Comparison of ENCODE assay signal across 19 mouse cellular contexts in genomic region chrX:93377285-93377972, GRCm38 (mm10).
DNase-seq lines count a peak whose midpoint lies in the region; ATAC-seq lines count a peak whose summit lies in the region.
"Had no signal": no experiment of that assay in that cellular context is flagged by ENCODE, and none has a peak within 500 bp of the region (broad histone marks: within the 10 kb centered on the region; RNA-seq: fewer than 3 reads in every experiment).

No protein-coding gene starts in this region.

- no peak overlapping the region for H3K9ac ChIP-seq in forebrain, embryonic 11.5 days (ENCODE audit: low read length)
- no peak overlapping the region for H3K9ac ChIP-seq in forebrain, embryonic 12.5 days
- H3K9ac ChIP-seq in forebrain, embryonic 15.5 days (replicated peaks) = no peak overlapping the region
- H3K9ac ChIP-seq: hindbrain, embryonic 12.5 days; hindbrain, embryonic 15.5 days had no signal

- 65% methylated on average over 9 of the region's 9 CpGs for WGBS in forebrain, embryonic 11.5 days
- WGBS in forebrain, embryonic 10.5 days = 75% methylated on average over 9 of the region's 9 CpGs
- WGBS in forebrain, embryonic 12.5 days = 55% methylated on average over 9 of the region's 9 CpGs
- 39% methylated on average over 9 of the region's 9 CpGs for WGBS in forebrain, embryonic 15.5 days

- no peaks in the 10 kb centered on the region for H3K9me3 ChIP-seq in forebrain, embryonic 11.5 days (ENCODE audit: control insufficient read depth, low read length)
- no peaks in the 10 kb centered on the region for H3K9me3 ChIP-seq in forebrain, embryonic 10.5 days
- H3K9me3 ChIP-seq in forebrain, embryonic 12.5 days = no peaks in the 10 kb centered on the region
- H3K9me3 ChIP-seq in forebrain, embryonic 15.5 days = no peaks in the 10 kb centered on the region
- H3K9me3 ChIP-seq: heart, embryonic 10.5 days; hindbrain, embryonic 12.5 days; hindbrain, embryonic 15.5 days had no signal

- no peaks in the 10 kb centered on the region for H3K36me3 ChIP-seq in forebrain, embryonic 11.5 days (ENCODE audit: control insufficient read depth, insufficient read depth, low read length)
- no peaks in the 10 kb centered on the region for H3K36me3 ChIP-seq in forebrain, embryonic 10.5 days (replicated peaks)
- H3K36me3 ChIP-seq in forebrain, embryonic 12.5 days (replicated peaks) = no peaks in the 10 kb centered on the region
- no peaks in the 10 kb centered on the region for H3K36me3 ChIP-seq in forebrain, embryonic 15.5 days
- H3K36me3 ChIP-seq: heart, embryonic 10.5 days; hindbrain, embryonic 12.5 days; hindbrain, embryonic 15.5 days had no signal

- no peak overlapping the region for H3K27ac ChIP-seq in forebrain, embryonic 11.5 days (ENCODE audit: low read depth, low read length)
- no peak overlapping the region for H3K27ac ChIP-seq in forebrain, embryonic 10.5 days
- H3K27ac ChIP-seq in forebrain, embryonic 12.5 days = no peak overlapping the region
- H3K27ac ChIP-seq in forebrain, embryonic 15.5 days (replicated peaks) = no peak overlapping the region
- H3K27ac ChIP-seq: heart, embryonic 10.5 days; hindbrain, embryonic 12.5 days; hindbrain, embryonic 15.5 days had no signal

- H3K4me2 ChIP-seq in forebrain, embryonic 11.5 days (ENCODE audit: low read depth, low read length, severe bottlenecking) = no peak overlapping the region
- no peak overlapping the region for H3K4me2 ChIP-seq in forebrain, embryonic 12.5 days
- no peak overlapping the region for H3K4me2 ChIP-seq in forebrain, embryonic 15.5 days (replicated peaks)
- H3K4me2 ChIP-seq: hindbrain, embryonic 12.5 days; hindbrain, embryonic 15.5 days had no signal

- H3K27me3 ChIP-seq in forebrain, embryonic 11.5 days (ENCODE audit: control insufficient read depth, insufficient read depth, low read length) = no peaks in the 10 kb centered on the region
- H3K27me3 ChIP-seq in forebrain, embryonic 10.5 days (ENCODE audit: poor library complexity, severe bottlenecking) = peaks cover 30% of the 10 kb centered on the region
- no peaks in the 10 kb centered on the region for H3K27me3 ChIP-seq in forebrain, embryonic 12.5 days
- no peaks in the 10 kb centered on the region for H3K27me3 ChIP-seq in forebrain, embryonic 15.5 days
- H3K27me3 ChIP-seq: hindbrain, embryonic 12.5 days; hindbrain, embryonic 15.5 days had no signal

- DNase-seq in forebrain, embryonic 11.5 days (ENCODE audit: low spot score) = no peak
- DNase-seq in forebrain, embryonic 10.5 days (ENCODE audit: extremely low spot score, low spot score) = no peak
- peak; percentile 60 for DNase-seq in retina, embryonic 14.5 days (ENCODE audit: low spot score)
- DNase-seq in cerebellum, postnatal 10 days = no peak
- no peak for DNase-seq in layer of hippocampus, adult 9-11 months
- no peak for DNase-seq in gastrocnemius, postnatal 14 days
- DNase-seq: adrenal gland, postnatal 14 days; cerebellum, adult 11-12 months; cerebellum, adult 8-10 months; cerebellum, postnatal 14 days; gastrocnemius, postnatal 36 days; kidney, adult 2 months had no signal

- H3K4me1 ChIP-seq in forebrain, embryonic 11.5 days (replicated peaks; ENCODE audit: control insufficient read depth, insufficient read depth, low read length) = no peaks in the 10 kb centered on the region
- no peaks in the 10 kb centered on the region for H3K4me1 ChIP-seq in forebrain, embryonic 10.5 days
- H3K4me1 ChIP-seq in forebrain, embryonic 12.5 days = no peaks in the 10 kb centered on the region
- no peaks in the 10 kb centered on the region for H3K4me1 ChIP-seq in forebrain, embryonic 15.5 days
- H3K4me1 ChIP-seq: heart, embryonic 10.5 days; hindbrain, embryonic 12.5 days; hindbrain, embryonic 15.5 days had no signal

- H3K4me3 ChIP-seq in forebrain, embryonic 11.5 days (ENCODE audit: low read depth, low read length) = no peak overlapping the region
- no peak overlapping the region for H3K4me3 ChIP-seq in forebrain, embryonic 10.5 days
- H3K4me3 ChIP-seq in forebrain, embryonic 12.5 days (replicated peaks) = no peak overlapping the region
- H3K4me3 ChIP-seq in forebrain, embryonic 15.5 days = no peak overlapping the region
- H3K4me3 ChIP-seq: heart, embryonic 10.5 days; hindbrain, embryonic 12.5 days; hindbrain, embryonic 15.5 days had no signal

- peak; percentile 60; the same call in 1 of the 2 replicates for ATAC-seq in forebrain, embryonic 11.5 days (replicated peaks; ENCODE audit: low FRiP score)
- ATAC-seq in forebrain, embryonic 12.5 days (ENCODE audit: low FRiP score) = peak; percentile 67
- peak; percentile 64; the same call in 1 of the 2 replicates for ATAC-seq in forebrain, embryonic 15.5 days (replicated peaks)
- ATAC-seq: intestine, postnatal 0 days; Patski had no signal

- intact Hi-C loops in gastrocnemius, postnatal 14 days (cut with DNase I; ENCODE audit: low total_unique reads) = no loop called here
